Mouse (Mus musculus) left cerebral cortex, adult 6 months (tissue): ENCODE results near the gene Clcn5. TPM values are rescaled to one million over a fixed set of nuclear protein-coding genes. Genes with fewer than 3 reads are reported as not detected.

Experiments used
- long read RNA-seq, 2 experiments: library from polyadenylated mRNA; unstranded; transcript quantifications; one replicate each; pipeline ENCODE4 v2.0.0; 2019 to 2020
- polyA plus RNA-seq: library from polyadenylated mRNA; unstranded; fragments of <200 nt; fragmentation: Nextera tagmentation; gene quantifications from 2 replicates; pipeline ENCODE4 v1.2.3, GENCODE M21; 2021

The Clcn5 gene
- 1.2 and 1.4 TPM in 2 replicates for polyA plus RNA-seq
- long read RNA-seq, experiment 1, full-length matches to known transcripts = 6 of 10 reads
- long read RNA-seq, experiment 1, partial matches to known transcripts = 1 of 10 reads
- long read RNA-seq, experiment 1, other reads (novel, unspliced or antisense) = 3 of 10 reads
- long read RNA-seq, experiment 2, full-length matches to known transcripts = 1 of 3 reads
- long read RNA-seq, experiment 2, partial matches to known transcripts = 0 of 3 reads
- long read RNA-seq, experiment 2, other reads (novel, unspliced or antisense) = 2 of 3 reads

DNA sequence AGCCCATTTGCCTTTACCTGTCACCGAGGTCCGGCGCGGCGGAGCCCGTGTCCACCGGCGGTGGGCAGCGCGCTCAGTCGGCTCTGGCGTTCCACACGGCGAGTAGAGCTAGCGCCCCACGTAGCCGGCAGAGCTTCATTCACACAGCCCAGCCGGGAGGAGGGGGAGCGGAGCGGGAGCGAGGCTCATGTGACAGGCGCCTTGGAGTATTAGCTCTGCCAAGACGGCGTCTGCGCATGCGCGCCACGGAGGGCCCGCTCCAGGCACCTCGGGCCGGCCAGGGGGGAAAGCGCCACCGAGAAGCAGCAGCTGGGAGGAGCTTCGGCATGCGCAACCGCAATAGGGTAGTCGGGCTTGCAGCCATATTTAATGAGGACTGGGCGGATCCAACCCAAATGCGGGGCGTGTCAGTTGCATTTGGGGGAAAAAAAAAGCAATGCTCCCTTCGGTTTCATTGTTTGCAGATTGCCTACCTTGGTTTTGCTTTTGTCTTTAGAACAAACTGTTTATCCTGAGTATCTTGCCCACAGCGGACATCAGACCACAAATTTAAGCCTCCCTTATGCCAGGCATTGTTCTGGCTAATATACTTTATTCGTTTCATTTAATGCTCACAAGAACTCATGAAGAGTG, at the start of gene Clcn5:
TSS of gene Clcn5 (minus strand) at position 270 of the 633 bp plus-strand sequence.

Other genes with a start within 250 kb of the Clcn5 start
- 1.4 and 1.6 TPM in 2 replicates for gene Usp27x, start 56.5 kb upstream of the Clcn5 start, polyA plus RNA-seq